In the genomic region with DNA sequence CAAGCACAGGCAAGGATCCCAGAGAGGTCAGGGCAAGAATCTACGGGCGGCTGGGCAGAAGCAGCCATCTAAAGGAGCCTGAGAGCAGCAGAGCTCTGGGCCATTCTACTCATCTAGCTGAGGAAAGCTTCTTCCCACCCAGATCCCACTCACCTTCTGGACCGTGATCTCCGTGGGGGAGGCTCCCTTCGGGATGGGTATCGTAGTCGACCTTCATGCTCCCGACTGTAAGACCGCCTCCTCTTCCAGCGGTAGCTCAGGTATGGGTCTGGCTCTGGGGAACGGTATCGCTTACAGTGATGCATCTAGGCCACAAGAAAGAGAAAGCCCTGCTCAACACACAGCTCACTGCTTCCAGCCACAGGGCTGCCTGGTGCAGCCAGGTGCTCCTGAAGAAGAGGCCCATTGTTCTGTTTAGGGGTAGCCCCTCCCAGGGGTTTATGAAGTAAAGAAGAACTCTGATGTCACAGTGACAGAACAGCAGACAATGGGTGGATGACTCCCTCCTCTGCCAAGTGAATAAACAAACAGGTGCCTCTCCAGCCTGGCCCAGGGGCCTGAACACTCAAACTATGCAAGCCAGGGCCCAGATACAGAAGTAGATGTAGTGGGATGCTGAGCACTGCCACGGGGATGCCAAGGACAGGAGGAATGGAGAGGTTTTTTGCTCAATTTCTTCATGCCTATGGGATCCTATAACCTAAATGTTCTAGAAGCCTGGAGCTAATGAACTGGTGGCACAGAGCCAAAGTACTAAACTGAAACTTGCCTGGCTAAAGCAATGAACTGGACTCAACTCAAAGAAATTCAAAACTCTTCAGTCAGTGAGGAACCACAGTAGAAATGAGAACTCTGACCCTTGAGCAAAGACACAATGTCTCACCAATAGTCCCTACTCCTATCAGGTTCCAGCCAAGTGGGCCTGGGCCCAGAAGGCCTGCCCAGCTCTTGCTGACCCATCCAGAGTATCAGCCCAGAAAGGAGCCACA, we compare ENCODE assay signal across 8 mouse cellular contexts. TPM values are rescaled to one million over a fixed set of nuclear protein-coding genes. Genes with fewer than 3 reads are reported as not detected.
A peak's percentile ranks its signal among the peaks of the same experiment; 100 is the strongest.
DNase-seq lines count a peak whose midpoint lies in the region; ATAC-seq and TF ChIP-seq lines count a peak whose summit lies in the region.

No protein-coding gene starts in this region.

- H3K9ac ChIP-seq in intestine, postnatal 0 days (ENCODE audit: low read depth, low read length): no peak overlapping the region
- H3K9ac ChIP-seq in midbrain, embryonic 13.5 days (replicated peaks): no peak overlapping the region; the same call in 1 of the 2 replicates

- H3K27me3 ChIP-seq in embryonic facial prominence, embryonic 10.5 days (replicated peaks; ENCODE audit: low read depth, poor library complexity, severe bottlenecking): 0 out of 2 replicates have a peak, but pooled peaks cover 3% of the 10 kb centered on the region
- H3K27me3 ChIP-seq in intestine, postnatal 0 days (replicated peaks; ENCODE audit: control insufficient read depth, insufficient read depth, low read length): no peaks in the 10 kb centered on the region
- H3K27me3 ChIP-seq in midbrain, embryonic 13.5 days: no peaks in the 10 kb centered on the region

- H3K4me2 ChIP-seq in intestine, postnatal 0 days (replicated peaks; ENCODE audit: low read depth): peak overlapping the region; percentile 83
- peak overlapping the region; percentile 98 for H3K4me2 ChIP-seq in midbrain, embryonic 13.5 days (replicated peaks)

- H3K27ac ChIP-seq in embryonic facial prominence, embryonic 10.5 days (replicated peaks): no peak overlapping the region
- no peak overlapping the region for H3K27ac ChIP-seq in intestine, postnatal 0 days (ENCODE audit: low read depth, low read length)
- no peak overlapping the region for H3K27ac ChIP-seq in midbrain, embryonic 13.5 days

- TF ChIP-seq CTCF in intestine, postnatal 0 days (IDR thresholded peaks at IDR 0.05; ENCODE audit: low read depth): no peak

- peak; percentile 73 for DNase-seq in kidney, adult 11 months
- DNase-seq in kidney, postnatal 4 days: no peak
- no peak for DNase-seq in embryonic facial prominence, embryonic 10.5 days (ENCODE audit: low spot score)
- DNase-seq in embryo, embryonic 10.5 days (ENCODE audit: low spot score): no peak
- DNase-seq in adrenal gland, postnatal 25 days: no peak

- H3K4me3 ChIP-seq in embryonic facial prominence, embryonic 10.5 days: peak overlapping the region; percentile 96; the same call in 1 of the 2 replicates
- H3K4me3 ChIP-seq in intestine, postnatal 0 days (ENCODE audit: low read depth, low read length): no peak overlapping the region
- no peak overlapping the region for H3K4me3 ChIP-seq in midbrain, embryonic 13.5 days (replicated peaks)

- H3K4me1 ChIP-seq in embryonic facial prominence, embryonic 10.5 days: peaks cover 38% of the 10 kb centered on the region
- peaks cover 11% of the 10 kb centered on the region; the same call in 1 of the 2 replicates for H3K4me1 ChIP-seq in intestine, postnatal 0 days (replicated peaks; ENCODE audit: control insufficient read depth, insufficient read depth, low read length)
- H3K4me1 ChIP-seq in midbrain, embryonic 13.5 days (replicated peaks): peaks cover 38% of the 10 kb centered on the region

- H3K36me3 ChIP-seq in embryonic facial prominence, embryonic 10.5 days (replicated peaks): peaks cover 52% of the 10 kb centered on the region
- peaks cover 50% of the 10 kb centered on the region for H3K36me3 ChIP-seq in intestine, postnatal 0 days (ENCODE audit: control insufficient read depth, insufficient read depth)
- peaks cover 51% of the 10 kb centered on the region for H3K36me3 ChIP-seq in midbrain, embryonic 13.5 days

- no peak for ATAC-seq in intestine, postnatal 0 days
- no peak for ATAC-seq in midbrain, embryonic 13.5 days
- ATAC-seq in megakaryocyte progenitor cell, adult 5-6 weeks (replicated peaks; ENCODE audit: poor library complexity): no peak

- no peaks in the 10 kb centered on the region for H3K9me3 ChIP-seq in embryonic facial prominence, embryonic 10.5 days
- H3K9me3 ChIP-seq in intestine, postnatal 0 days (ENCODE audit: control insufficient read depth): no peaks in the 10 kb centered on the region
- H3K9me3 ChIP-seq in midbrain, embryonic 13.5 days: no peaks in the 10 kb centered on the region

- WGBS in embryonic facial prominence, embryonic 10.5 days: 93% methylated on average over 13 of the region's 13 CpGs
- 91% methylated on average over 13 of the region's 13 CpGs for WGBS in intestine, postnatal 0 days
- 94% methylated on average over 13 of the region's 13 CpGs for WGBS in midbrain, embryonic 13.5 days

RNA-seq across cellular contexts. Expression of gene Clk3, which starts 3.8 kb away (rescaled TPM):
- polyA plus RNA-seq in embryonic facial prominence, embryonic 10.5 days (2016; fragmentation: Nextera tagmentation; extraction: Ambion mirVana): 93.6 and 94.8 TPM in 2 replicates
- 26.7 and 27.4 TPM in 2 replicates for polyA plus RNA-seq in intestine, postnatal 0 days (2015; fragmentation: Nextera tagmentation; extraction: Ambion mirVana)
- polyA plus RNA-seq in midbrain, embryonic 13.5 days (2015; fragmentation: Nextera tagmentation; extraction: Ambion mirVana): 80.0 and 84.9 TPM in 2 replicates
- total RNA-seq in megakaryocyte progenitor cell, adult 5-6 weeks (2015): 32.6 and 43.0 TPM in 2 replicates
- total RNA-seq in megakaryocyte progenitor cell, adult 5-6 weeks (2017): 36.4 and 40.8 TPM in 2 replicates
- total RNA-seq in adrenal gland, postnatal 25 days (2021): 71.1 and 91.1 TPM in 2 replicates

RNA-seq across cellular contexts. Expression of gene Edc3, which starts 53.5 kb away (rescaled TPM):
- 45.5 and 46.7 TPM in 2 replicates for polyA plus RNA-seq in embryonic facial prominence, embryonic 10.5 days (2016; fragmentation: Nextera tagmentation; extraction: Ambion mirVana)
- polyA plus RNA-seq in intestine, postnatal 0 days (2015; fragmentation: Nextera tagmentation; extraction: Ambion mirVana): 12.3 and 14.2 TPM in 2 replicates
- polyA plus RNA-seq in midbrain, embryonic 13.5 days (2015; fragmentation: Nextera tagmentation; extraction: Ambion mirVana): 38.1 and 40.1 TPM in 2 replicates
- 6.4 and 8.2 TPM in 2 replicates for total RNA-seq in megakaryocyte progenitor cell, adult 5-6 weeks (2015)
- total RNA-seq in megakaryocyte progenitor cell, adult 5-6 weeks (2017): 4.5 and 4.8 TPM in 2 replicates
- total RNA-seq in adrenal gland, postnatal 25 days (2021): 10.5 and 11.2 TPM in 2 replicates
